Mouse (Mus musculus) cerebellum, adult (tissue): ENCODE measurements around the gene BC035947.
"Not testable (repeated sequence)": the region's sequence is repeated elsewhere in the genome, so short reads cannot be mapped to it uniquely, and the experiment has no call there.

ENCODE experiments used
- ATAC-seq: cut with Nextera tagmentation; 2 replicates; pipeline ENCODE4 v1.9.2; 2017; ENCODE audit warnings: mild to moderate bottlenecking, moderate library complexity, mixed read lengths; ENCODE audit not compliant: insufficient number of reproducible peaks, low FRiP score, low TSS enrichment

BC035947 gene

DNA sequence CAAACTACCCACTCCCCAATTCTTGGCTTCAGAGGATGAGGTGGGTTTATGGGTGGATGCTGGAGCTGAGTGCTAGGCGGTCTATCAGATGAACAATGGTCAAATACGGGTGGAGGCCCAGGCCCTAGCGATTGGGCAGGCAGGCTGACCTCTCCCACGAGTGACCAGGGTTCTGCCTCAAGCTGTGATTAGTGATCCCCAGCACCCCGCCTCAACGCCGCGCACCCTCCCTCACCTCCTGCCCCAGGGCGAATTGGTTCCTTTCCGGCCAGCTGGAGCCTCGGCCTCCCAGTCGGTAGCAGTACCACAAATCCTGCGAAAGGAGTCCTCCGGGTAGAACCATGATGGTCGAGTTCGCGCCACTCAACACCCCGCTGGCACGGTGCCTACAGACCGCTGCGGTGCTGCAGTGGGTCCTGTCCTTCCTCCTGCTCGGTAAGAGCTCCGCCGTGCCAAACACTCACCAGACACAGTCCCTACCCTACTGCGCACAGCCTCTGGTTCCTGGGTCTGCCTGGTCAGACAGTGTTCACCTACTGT, at the start of gene BC035947:
BC035947 (minus strand) TSS at position 538 of the 540 bp plus-strand sequence.
- ATAC-seq, result no peak

DNA sequence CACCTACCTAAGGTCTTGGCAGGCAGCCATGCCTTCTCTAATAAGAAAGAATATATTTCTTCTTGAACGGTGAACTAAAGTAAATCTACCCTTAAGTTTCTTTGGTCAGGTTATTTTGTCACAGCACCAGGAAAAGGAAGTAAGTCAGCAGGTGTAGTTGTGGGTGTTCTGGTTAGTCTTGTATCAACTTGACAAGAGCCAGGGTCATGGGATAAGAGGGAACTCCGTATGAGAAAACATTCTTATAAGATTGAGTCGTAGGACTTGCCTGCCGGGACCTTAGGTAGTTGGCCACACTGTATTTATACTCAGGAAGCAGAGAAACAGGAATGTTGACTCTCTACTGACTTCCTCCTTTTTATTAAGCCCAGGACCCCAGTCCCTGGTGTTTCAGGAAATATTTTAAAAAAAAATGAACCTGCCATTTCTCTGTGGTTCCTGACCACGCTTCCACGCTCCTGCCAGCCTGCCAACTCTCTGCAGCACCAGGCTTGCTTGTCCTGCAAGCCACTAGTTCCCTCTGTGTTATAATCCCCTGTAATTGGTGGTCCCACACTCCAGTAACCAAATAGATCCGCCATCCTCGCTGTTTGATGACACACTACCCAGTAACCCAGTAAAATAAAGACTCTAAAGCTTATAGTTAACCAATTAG, 42.2 kb upstream of the BC035947 start:
- ATAC-seq, result no peak

GRCm38 (mm10) chr1:78548961-78549360, 37.0 kb upstream of the BC035947 start:
- no peak for ATAC-seq

DNA sequence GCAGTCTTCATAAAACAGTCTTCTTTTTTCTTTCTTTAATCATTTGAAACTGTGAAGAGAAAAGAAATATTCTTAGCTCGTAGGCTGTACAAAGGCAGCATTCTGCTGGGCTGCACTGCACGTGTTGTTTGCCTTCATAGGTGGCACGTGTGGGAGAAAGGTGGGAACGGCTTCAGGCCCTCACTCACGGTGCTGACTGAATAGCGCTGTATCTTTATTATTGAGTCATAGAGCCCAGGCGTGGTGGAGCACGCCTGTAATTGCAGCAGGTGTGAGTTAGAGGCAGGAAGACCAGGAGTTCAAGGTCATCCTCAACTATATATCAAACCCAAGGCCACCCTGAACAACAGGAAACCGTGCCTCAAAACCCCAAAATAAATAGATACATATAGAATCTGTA, 34.3 kb upstream of the BC035947 start:
- ATAC-seq, result no peak

DNA sequence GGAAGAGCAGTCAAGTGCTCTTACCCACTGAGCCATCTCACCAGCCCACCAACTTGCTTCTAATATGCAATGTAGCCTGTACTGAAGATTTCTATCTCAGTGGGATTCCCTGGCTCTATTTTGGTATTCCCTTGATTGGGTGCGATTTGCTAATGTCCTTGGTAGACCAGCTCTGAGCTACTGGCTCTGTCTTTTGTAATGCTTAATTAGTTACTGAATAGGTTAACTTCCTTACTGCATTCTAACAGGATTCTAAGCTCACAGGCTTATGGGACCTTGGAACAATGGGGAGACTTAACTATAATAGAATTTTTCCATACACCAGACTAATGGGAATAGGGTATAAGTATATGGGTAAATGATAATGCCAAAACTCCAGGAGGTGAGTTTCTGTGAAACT, 31.7 kb upstream of the BC035947 start:
- not testable (repeated sequence) for ATAC-seq

DNA sequence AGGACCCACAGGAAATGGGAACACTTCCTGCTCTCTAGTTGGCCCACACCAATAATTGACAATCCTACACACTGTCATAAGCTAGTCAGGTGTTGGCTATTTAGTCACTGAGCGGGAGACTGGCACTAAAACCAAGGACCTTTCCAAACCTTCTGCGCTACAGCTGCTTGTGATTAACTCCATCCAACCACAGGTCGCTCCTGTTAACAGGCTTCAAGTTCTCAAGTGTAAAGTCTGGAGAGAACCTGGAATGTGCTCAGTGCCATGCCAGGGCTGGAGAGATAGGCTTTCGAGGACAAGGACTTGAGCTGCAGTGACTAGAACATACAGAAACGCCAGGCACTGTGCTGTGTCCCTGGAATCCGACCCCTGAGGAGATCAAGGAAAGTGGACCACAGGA, 27.2 kb upstream of the BC035947 start:
- no peak for ATAC-seq

DNA sequence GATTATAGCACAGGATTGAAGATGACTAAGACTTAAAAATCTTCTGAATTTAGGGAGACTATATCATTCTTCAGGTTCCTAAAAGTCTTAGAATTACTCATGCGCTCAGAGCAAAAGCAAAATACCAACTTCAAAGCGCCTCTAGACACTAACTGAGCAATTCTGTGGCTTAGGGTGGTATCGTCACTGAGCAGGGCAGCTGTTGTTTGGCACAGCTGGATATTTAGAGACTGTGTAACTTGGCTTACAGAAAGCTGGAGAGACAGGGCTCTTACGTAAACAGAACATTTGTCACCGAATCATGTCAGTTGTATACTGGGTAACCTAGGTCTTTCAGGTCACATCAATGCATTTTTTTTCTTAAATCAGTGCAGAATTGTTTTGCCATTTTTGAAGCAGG, 26.4 kb upstream of the BC035947 start:
- ATAC-seq, result no peak

DNA sequence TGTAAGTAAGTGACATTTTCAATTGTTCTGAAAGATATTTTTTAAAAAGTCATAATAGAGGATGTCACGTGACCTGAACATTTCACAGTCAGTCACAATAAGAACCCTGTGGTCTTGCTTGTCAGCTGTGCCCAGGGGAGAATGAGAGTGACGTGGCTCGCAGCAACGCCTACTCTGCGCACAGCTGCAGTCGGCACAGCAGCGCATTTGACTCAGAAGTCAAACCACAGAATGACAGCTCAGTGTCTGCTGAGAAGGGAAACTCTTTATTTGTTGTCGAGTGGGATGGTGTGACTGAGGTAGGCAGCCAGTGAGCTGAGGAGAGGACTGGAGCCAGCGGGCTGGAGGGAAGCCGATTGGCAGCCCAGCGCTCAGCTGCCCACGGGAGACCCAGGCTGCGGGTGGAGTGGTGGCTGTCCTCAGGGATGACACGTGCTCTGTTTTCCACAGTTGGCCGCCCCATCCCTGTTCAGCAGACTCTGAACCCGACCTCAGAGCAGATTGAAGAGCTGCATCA, 25.6 kb upstream of the BC035947 start:
- ATAC-seq, result peak; percentile 92

- peak; percentile 61 for ATAC-seq
Measured at GRCm38 (mm10) chr1:78536310-78537164, 24.6 kb upstream of the BC035947 start.

DNA sequence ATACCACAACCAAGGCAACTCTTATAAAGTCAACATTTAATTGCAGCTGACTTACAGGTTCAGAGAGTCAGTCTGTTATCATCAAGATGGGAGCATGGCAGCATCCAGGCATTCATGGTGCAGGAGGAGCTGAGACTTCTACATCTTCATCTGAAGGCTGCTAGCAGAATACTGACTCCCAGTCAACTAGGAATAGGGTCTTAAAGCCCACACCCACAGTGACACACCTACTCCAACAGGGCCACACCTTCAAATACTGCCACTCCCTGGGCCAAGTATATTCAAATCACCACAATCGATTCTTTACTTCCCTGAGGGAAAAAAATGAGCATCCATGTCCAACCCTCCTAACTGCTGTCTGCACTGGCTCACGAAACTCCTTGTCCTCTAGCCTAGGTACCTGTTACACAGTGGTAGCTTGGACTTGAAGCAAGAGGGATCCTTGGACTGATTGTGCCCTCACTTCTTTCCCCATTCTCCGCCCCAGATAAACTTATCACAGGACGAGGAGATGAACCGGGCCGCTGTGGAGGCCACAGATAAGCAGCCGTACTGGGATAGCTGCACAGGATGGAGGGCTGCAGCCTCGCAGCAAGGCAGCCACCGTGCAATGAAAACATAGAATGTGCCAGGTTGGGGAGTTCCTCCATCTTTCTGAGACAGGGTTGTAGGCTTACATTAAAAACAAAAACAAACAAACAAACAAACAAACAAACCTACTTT, 22.6 kb upstream of the BC035947 start:
- ATAC-seq, result no peak

DNA sequence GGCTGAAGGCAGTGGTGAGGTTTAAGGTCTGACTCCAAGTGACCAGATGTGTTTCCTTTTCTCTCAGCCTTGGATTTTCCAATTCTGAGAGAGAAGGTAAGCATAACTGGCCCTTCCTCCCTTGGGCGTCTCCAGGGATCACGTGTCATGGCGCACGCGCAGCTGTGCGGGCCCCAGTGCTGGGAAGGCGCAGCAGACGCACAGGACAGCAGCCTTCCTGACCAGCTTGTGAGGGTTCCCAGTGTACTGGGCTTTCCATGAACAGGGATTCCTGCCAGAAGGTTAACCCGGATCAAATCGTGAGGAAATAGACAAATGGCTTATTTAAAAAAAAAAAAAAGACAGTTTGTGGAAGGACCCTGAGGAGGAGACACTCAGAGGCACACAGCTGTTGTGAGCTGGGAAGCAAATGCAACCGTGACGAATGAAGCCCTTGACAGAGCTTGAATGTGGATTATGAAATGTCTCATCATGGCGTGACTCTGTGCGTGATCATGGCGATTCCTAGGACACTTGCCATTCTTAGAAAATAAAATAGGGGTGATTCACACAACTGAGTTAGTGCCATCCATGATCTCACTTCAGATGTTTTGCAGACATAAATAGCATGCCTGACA, 20.3 kb upstream of the BC035947 start:
- no peak for ATAC-seq

GRCm38 (mm10) chr1:78530500-78531215, 18.7 kb upstream of the BC035947 start:
- ATAC-seq, result no peak

- no peak for ATAC-seq
Measured at GRCm38 (mm10) chr1:78529011-78529410, 17.1 kb upstream of the BC035947 start.

DNA sequence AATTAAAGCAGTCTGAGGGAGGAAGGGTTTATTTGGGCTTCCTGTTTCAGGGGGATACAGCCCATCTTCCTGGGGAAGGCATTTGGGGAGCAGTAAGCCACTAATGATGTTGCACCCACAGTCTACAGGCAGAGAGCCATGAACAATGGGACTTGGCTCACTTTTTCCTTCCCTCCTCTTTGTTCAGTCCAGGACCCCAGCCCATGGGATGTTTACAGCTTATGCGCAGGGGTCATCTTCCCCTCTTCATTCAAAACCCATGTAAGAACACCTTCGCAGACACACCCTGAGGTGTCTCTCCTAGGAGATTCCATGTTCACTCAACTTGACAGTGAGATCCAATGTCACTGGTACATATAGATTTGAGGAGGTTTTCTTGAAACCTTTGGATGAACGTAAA, 16.4 kb upstream of the BC035947 start:
- no peak for ATAC-seq

DNA sequence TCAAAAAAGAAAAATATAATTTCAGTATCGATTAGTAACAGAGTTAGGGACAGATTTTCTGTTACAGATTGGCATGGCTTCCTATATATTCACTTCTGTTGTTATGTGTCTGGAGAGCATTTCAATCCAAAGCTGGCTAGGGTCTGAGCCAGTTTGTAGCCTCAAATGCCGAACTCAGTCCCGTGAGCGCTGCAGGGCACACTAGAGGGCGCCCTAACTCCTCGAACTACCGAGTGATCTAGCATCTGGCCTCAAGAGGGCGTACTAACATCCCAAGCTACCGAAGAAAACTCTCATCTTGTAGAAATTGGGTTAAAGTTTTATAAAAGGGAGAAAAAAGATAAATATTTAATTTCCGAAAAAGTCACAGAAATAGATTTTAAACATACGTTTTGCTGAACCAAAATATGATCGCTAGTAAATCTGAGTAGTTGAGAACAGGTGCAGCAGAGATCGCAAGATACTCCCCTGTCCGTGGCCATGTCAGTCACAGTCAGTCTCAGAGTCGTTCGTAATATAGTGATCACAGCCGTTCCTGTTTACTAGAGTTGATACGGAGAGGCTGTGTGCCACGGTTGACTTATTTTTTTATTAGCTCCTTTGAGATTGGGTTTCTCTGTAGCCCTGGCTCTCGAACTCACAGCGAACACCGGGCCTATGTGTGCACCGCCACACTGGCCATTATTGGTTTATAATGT, 13.4 kb upstream of the BC035947 start:
- ATAC-seq, result 0 out of 2 replicates have a peak, but pooled peaks have one; percentile 52

DNA sequence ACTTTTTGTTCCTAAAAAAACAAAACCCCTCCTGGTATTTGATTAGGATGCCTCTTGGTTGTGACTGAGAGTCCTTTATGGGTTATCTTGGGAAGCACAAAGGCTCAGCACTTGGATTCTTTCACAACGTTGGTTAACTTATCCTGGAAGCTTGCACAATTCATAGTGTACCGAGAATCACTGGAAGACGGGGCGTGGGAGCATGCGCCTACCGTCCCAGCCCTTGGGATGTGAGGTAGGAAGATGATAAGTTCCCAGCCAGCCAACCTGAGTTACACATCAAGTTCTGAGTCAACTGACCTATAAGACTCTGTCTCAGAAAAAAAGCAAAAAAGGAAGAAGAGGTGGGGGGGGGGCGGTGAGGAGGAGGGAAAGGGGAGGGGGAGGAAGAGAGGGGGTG, 6.9 kb upstream of the BC035947 start:
- ATAC-seq, result no peak

- no peak for ATAC-seq
Measured at GRCm38 (mm10) chr1:78512756-78513155, 798 bp upstream of the BC035947 start.

DNA sequence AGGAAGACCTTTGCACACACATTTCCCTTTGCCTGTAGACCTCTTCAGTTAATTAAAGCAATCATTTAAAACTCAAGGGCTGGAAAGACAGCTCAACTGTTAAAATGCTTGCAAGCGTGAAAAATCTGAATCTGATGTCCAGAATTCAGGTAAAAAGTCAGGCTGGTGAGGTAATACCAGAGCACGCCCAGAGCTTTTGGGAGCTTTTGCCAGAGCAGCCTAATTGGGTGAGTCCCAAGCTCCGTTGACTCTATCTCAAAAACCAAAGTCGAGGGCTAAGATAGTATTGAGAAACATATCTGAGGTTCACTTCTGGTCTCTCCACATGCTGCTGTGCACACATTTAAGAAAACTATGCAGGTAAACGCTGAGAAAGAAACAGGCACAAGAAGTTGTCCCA, 1.1 kb downstream of the BC035947 start, which contains the start of gene Mogat1:
Mogat1 (plus strand) TSS at position 130 of the 400 bp plus-strand sequence.
- ATAC-seq, result no peak

DNA sequence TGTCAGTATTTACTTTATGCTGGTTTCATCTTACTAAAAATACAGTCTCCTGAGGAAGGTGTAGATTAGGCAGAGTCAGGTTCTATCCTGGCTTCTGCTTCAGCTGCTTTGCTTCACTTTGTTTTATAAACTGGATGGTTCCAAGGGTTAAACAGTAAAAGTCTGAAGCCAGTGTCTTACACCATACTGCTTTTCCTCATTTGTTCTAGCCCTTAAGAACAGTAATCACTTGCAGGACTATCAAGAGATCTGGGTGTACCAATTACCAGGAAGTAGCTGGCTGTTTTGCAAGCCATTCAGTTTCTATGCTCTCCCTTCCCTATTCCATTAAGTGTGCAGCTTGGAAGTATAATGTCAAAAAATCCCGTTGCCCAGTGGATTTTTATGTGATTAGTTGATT, 4.8 kb downstream of the BC035947 start:
- ATAC-seq, result no peak
